Mouse (Mus musculus) olfactory bulb, adult 2 months (tissue): Measurements from ENCODE around the gene Usp5. TPM values are rescaled to one million over a fixed set of nuclear protein-coding genes. Genes with fewer than 3 reads are reported as not detected.

ENCODE experiments used
- H3K27ac ChIP-seq: fragments of 200-500 bp; 2 replicates; pipeline ENCODE4 v1.5.1; 2012; ENCODE audit warnings: low read depth, low read length; ENCODE audit not compliant: insufficient read depth
- H3K4me1 ChIP-seq: fragments of 200-500 bp; 2 replicates; pipeline ENCODE4 v1.6.1; 2012; ENCODE audit warnings: low read length; ENCODE audit not compliant: control insufficient read depth, insufficient read depth
- H3K4me3 ChIP-seq: fragments of 200-500 bp; 2 replicates; pipeline ENCODE4 v1.5.1; 2012; ENCODE audit warnings: mild to moderate bottlenecking, low read depth, low read length, moderate library complexity; ENCODE audit not compliant: insufficient read depth
- CTCF ChIP-seq: fragments of 200-500 bp; IDR thresholded peaks from 2 replicates; pipeline ENCODE4 v1.5.1; 2012; ENCODE audit warnings: low read depth, mild to moderate bottlenecking, low read length, moderate library complexity; ENCODE audit not compliant: insufficient read depth
- POLR2A ChIP-seq: fragments of 200-500 bp; IDR thresholded peaks from 2 replicates; pipeline ENCODE4 v1.6.1; 2012; ENCODE audit warnings: mild to moderate bottlenecking, low read depth, low read length, moderate library complexity; ENCODE audit not compliant: insufficient read depth
- WGBS: fragments of 180-500 bp; shearing (Covaris S2); methylation state at CpG from one replicate; pipeline ENCODE4 v1.1.7; 2018; 5-methylcytosine and 5-hydroxymethylcytosine counted together
- polyA plus RNA-seq: library from polyadenylated mRNA; stranded (reverse); fragments of >200 nt; gene quantifications from 2 replicates; pipeline ENCODE4 v1.2.4, GENCODE M21; 2012; ENCODE audit warnings: low replicate concordance; ENCODE audit not compliant: missing spikeins, insufficient read depth, insufficient read length

Usp5 gene
- polyA plus RNA-seq, 1 experiment, result 225 TPM

GRCm38 (mm10) chr6:124786756-124787420, 42.4 kb downstream of the Usp5 start:
- no peak overlapping the region for H3K4me3 ChIP-seq

GRCm38 (mm10) chr6:124782436-124782835, 46.8 kb downstream of the Usp5 start:
- Histone ChIP-seq H3K4me3 (no peak overlapping the region), H3K4me1 (peaks cover 18% of the 10 kb centered on the region), H3K27ac (no peak overlapping the region)
- no peak for TF ChIP-seq CTCF
- no peak for TF ChIP-seq POLR2A
- 24% methylated on average over 6 of the region's 6 CpGs for WGBS

More at GRCm38 (mm10) chr6:124786756-124787420, 42.4 kb downstream of the Usp5 start:
- no peak for TF ChIP-seq POLR2A
- no peak for TF ChIP-seq CTCF
- 47% methylated on average over 8 of the region's 8 CpGs for WGBS
- H3K27ac ChIP-seq, result no peak overlapping the region
- H3K4me1 ChIP-seq, result peaks cover 4% of the 10 kb centered on the region; the same call in 1 of the 2 replicates

GRCm38 (mm10) chr6:124780917-124781316, 48.4 kb downstream of the Usp5 start:
- H3K4me3 ChIP-seq, result no peak overlapping the region
- WGBS, result 66% methylated on average over 7 of the region's 7 CpGs
- peaks cover 18% of the 10 kb centered on the region for H3K4me1 ChIP-seq
- H3K27ac ChIP-seq, result no peak overlapping the region
- TF ChIP-seq CTCF, result no peak
- no peak for TF ChIP-seq POLR2A

GRCm38 (mm10) chr6:124779984-124780416, 49.3 kb downstream of the Usp5 start:
- Histone ChIP-seq H3K4me1 (peaks cover 18% of the 10 kb centered on the region), H3K4me3 (peak overlapping the region; percentile 28), H3K27ac (peak overlapping the region; percentile 55; the same call in 1 of the 2 replicates)
- WGBS, result 11% methylated on average over 10 of the region's 10 CpGs
- no peak for TF ChIP-seq POLR2A
- no peak for TF ChIP-seq CTCF

- Histone ChIP-seq H3K4me1 (peaks cover 18% of the 10 kb centered on the region), H3K27ac (peak within 1 kb of the TSS; percentile 55; the same call in 1 of the 2 replicates), H3K4me3 (peak within 1 kb of the TSS; percentile 28)
- TF ChIP-seq CTCF (no peak), POLR2A (no peak)
- 1% methylated on average over 23 of the region's 23 CpGs for WGBS
Measured at GRCm38 (mm10) chr6:124779222-124779983, 49.9 kb downstream of the Usp5 start, which contains the start of gene Lrrc23. Gene Lrrc23, minus strand, starts transcription at chr6:124779727.

GRCm38 (mm10) chr6:124770511-124770910, 58.8 kb downstream of the Usp5 start:
- Histone ChIP-seq H3K4me3 (no peak overlapping the region), H3K4me1 (peaks cover 39% of the 10 kb centered on the region), H3K27ac (peak overlapping the region; percentile 87; the same call in 1 of the 2 replicates)
- 93% methylated on average over 15 of the region's 15 CpGs for WGBS
- TF ChIP-seq POLR2A, result no peak
- no peak for TF ChIP-seq CTCF

- Histone ChIP-seq H3K4me1 (peaks cover 39% of the 10 kb centered on the region), H3K27ac (peak overlapping the region; percentile 87), H3K4me3 (peak overlapping the region; percentile 81)
- WGBS, result 40% methylated on average over 7 of the region's 7 CpGs
- TF ChIP-seq CTCF (no peak), POLR2A (no peak)
Measured at GRCm38 (mm10) chr6:124770013-124770412, 59.3 kb downstream of the Usp5 start.

GRCm38 (mm10) chr6:124769101-124769765, 60.1 kb downstream of the Usp5 start, which contains the start of gene Eno2:
Gene Eno2, minus strand, starts transcription at chr6:124769673.
- under 1% methylated on average over 49 of the region's 54 CpGs for WGBS
- Histone ChIP-seq H3K27ac (peak within 1 kb of the TSS; percentile 91), H3K4me1 (peaks cover 39% of the 10 kb centered on the region), H3K4me3 (peak within 1 kb of the TSS; percentile 81)
- peak; percentile 88; the same call in 1 of the 2 replicates for TF ChIP-seq POLR2A
- no peak for TF ChIP-seq CTCF

- peaks cover 39% of the 10 kb centered on the region for H3K4me1 ChIP-seq
- 3% methylated on average over 9 of the region's 9 CpGs for WGBS
- TF ChIP-seq POLR2A (no peak), CTCF (no peak)
- peak overlapping the region; percentile 81 for H3K4me3 ChIP-seq
- peak overlapping the region; percentile 91 for H3K27ac ChIP-seq
Measured at GRCm38 (mm10) chr6:124768704-124769044, 60.6 kb downstream of the Usp5 start.
